Mouse (Mus musculus) layer of hippocampus, adult 11-12 months (tissue): ENCODE measurements around the gene H2al1b.
"Not testable (repeated sequence)": the region's sequence is repeated elsewhere in the genome, so short reads cannot be mapped to it uniquely, and the experiment has no call there.

Experiments
- DNase-seq: peaks from one replicate; pipeline ENCODE4 v3.0.0; 2022; ENCODE audit warnings: low spot score

H2al1b gene

DNA sequence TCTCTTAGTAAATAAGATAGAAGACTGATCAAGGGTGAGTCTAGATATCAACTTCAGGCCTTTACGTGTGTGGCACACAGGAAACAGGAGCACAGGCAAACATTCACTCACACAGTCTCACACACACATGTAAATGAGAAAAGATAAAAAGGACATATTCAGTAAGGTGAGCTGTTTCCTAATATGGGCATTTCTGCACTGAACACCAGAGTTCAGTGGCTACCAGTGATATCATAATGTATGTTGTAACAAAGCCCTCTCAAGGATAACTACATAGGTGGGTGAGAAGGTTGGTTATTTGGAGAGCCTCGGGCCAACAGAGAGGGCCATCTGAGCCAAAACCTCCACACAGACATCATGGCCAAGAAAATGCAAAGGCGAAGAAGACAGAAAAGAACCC is at the start of gene H2al1b:
H2al1b (plus strand) TSS at position 301 of the 400 bp plus-strand sequence.
- not testable (repeated sequence) for DNase-seq

DNA sequence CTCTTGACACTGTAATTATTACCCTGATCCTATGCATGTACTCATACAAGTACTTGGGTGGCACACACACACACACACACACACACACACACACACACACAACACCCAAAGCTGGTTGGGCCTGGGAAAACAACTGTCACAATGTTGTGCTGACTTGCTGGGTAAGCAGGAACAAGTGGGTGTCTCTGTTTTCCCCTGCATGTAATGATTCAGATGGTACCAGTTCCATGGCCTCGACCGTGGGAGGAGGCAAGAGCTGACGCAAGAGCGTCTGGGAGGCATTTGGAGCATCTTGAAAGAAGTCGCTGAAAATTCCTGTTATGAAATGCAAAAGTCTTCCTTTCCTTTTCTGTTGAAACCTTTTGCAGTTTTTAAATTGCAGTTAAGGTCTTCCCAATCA is 48.2 kb upstream of the H2al1b start:
- peak; percentile 28 for DNase-seq

GRCm38 (mm10) chrX:11254521-11255207 is 47.6 kb upstream of the H2al1b start:
- DNase-seq: no peak

DNA sequence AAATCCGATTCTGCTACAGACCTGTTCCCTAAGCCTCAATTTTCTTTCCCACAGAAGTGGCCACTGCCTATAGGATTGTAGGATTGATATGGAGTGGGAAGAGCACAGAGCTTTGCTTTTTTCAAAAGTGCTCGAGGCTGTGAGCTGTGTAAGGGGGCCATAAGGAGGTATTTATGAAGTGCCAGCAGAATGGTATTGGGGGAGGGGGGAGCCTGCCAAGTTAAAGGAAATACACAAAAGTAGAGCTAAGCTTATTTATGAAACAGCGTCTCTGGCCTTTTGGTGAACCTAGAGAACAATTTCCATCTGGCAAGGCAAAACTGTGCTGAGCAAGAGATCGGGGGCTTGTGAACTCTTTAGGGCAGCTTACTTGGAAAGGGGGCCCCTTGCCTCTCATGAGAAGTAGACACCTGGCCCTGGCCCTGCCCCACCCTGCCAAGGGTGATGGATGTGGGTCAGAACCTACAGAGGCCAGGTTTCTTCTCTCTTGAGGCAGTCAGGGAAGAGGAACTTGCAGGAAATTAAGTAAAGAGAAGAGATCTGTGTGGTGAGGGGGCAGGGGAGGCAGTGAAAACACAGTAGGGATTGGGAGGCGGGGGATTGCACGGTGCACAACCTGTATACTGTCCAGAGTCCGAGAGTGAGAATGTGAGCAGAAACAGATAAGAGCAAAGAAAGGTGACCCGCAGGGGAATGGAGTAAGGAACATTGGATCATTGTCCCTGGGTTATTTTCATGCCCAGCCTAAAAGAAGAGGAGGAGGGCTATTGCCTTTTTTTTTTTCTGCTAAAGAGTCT is 46.5 kb upstream of the H2al1b start:
- DNase-seq: no peak

DNA sequence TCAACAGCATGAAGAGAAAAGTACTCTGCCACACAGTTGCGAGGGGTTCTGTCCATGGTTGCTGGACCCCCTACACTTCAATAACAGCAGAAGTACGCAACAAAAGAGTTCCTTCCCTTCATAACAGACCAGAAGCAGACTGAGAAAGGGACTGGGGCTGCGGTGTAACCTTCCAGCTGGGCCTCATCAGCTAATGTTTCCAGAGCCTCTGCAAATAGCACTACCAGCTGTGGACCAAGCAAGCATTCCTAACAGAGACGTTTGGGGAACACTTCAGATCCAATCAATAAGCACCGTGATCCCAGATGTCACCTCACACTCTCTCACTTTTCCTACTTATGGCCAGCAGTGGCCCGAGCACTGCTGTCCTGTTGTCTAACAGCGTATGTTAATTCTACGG is 37.3 kb upstream of the H2al1b start:
- no peak for DNase-seq

DNA sequence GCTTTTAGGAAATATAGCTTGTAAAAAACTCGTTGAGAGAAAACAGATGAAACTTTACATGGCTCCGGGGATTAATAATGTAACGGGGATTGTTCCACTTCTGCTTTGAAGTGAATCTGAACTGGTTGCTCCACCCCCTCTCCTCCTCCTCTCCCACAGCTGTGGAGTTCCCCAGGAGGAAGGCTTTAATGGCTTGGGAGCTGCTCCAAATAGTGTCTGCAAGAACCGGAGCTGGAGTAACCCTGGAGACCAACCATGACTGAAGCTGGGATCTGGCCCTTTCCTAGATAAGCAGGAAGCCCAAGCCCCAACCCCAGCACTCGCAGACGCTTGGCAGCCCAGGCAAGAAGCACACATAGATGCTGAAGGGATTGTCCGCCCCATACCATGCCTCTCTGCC is 34.4 kb upstream of the H2al1b start:
- DNase-seq: no peak

DNA sequence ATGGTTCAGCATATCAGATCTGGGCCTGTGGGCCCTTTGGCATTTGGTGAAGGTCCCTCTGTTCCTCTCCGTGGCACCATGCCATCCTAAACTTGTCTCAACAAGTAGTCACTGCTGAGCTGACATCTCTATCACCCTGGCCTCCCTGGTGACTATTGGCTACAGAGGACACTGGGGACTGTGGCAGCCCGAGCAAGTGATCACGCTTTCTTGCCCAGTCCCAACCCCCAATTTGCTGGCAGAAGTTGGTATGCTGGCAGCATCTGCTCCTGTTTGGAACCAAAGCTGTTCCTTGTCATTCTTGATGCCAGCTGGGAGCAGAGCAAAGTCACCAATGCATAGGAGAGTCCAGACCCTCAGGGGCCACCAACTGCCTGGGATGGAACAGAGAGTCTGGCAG is 33.2 kb upstream of the H2al1b start:
- DNase-seq: peak; percentile 23

- DNase-seq: no peak
Measured at GRCm38 (mm10) chrX:11273190-11273589, 29.0 kb upstream of the H2al1b start.

GRCm38 (mm10) chrX:11277083-11277482 is 25.1 kb upstream of the H2al1b start:
- no peak for DNase-seq

- no peak for DNase-seq
Measured at GRCm38 (mm10) chrX:11280741-11281140, 21.5 kb upstream of the H2al1b start.

DNA sequence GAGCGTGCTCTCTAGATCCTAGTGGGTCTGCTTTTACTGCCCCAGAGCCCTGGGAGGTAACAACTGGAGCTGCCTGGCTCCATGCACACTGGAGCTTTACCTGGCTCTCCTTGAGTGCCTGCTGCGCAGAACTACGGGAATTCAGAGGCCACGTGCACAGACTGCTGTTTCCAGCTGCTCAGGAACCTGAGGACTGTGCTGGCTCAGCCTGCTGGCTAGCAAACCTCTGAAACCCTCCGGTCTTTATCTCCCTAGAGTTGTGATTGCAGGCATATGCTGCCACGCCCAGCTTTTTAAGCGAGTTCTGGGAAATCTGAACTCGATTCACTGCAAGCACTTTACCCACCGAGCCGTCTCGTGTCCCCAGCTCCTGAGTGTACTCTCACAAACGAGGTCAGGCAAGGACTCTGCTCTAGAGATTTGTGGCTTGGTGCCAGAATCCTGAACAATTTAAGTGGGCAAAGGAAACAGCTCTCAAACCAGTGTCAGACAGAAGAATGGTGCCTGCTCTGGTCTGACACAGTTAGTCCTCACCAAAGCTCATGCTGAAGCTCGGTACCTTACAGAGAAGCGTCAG is 13.8 kb upstream of the H2al1b start:
- no peak for DNase-seq

- no peak for DNase-seq
Measured at GRCm38 (mm10) chrX:11289244-11289643, 13.0 kb upstream of the H2al1b start.

- DNase-seq: not testable (repeated sequence)
Measured at GRCm38 (mm10) chrX:11298957-11299356, 3.3 kb upstream of the H2al1b start, which contains the start of gene H2al1a. Gene H2al1a, plus strand, starts transcription at chrX:11299257.

DNA sequence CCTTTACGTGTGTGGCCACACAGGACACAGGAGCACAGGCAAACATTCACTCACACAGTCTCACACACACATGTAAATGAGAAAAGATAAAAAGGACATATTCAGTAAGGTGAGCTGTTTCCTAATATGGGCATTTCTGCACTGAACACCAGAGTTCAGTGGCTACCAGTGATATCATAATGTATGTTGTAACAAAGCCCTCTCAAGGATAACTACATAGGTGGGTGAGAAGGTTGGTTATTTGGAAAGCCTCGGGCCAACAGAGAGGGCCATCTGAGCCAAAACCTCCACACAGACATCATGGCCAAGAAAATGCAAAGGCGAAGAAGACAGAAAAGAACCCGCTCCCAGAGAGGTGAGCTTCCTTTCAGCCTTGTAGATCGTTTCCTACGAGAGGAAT is 3.1 kb downstream of the H2al1b start, which contains the start of gene H2al1c:
H2al1c (plus strand) TSS at position 301 of the 400 bp plus-strand sequence.
- not testable (repeated sequence) for DNase-seq

DNA sequence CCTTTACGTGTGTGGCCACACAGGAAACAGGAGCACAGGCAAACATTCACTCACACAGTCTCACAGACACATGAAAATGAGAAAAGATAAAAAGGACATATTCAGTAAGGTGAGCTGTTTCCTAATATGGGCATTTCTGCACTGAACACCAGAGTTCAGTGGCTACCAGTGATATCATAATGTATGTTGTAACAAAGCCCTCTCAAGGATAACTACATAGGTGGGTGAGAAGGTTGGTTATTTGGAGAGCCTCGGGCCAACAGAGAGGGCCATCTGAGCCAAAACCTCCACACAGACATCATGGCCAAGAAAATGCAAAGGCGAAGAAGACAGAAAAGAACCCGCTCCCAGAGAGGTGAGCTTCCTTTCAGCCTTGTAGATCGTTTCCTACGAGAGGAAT is 6.3 kb downstream of the H2al1b start, which contains the start of gene H2al1d:
H2al1d (plus strand) TSS at position 301 of the 400 bp plus-strand sequence.
- not testable (repeated sequence) for DNase-seq

DNA sequence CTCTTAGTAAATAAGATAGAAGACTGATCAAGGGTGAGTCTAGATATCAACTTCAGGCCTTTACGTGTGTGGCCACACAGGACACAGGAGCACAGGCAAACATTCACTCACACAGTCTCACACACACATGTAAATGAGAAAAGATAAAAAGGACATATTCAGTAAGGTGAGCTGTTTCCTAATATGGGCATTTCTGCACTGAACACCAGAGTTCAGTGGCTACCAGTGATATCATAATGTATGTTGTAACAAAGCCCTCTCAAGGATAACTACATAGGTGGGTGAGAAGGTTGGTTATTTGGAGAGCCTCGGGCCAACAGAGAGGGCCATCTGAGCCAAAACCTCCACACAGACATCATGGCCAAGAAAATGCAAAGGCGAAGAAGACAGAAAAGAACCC is 9.4 kb downstream of the H2al1b start, which contains the start of gene H2al1e:
H2al1e (plus strand) TSS at position 301 of the 400 bp plus-strand sequence.
- not testable (repeated sequence) for DNase-seq

- not testable (repeated sequence) for DNase-seq
Measured at GRCm38 (mm10) chrX:11314858-11315257, 12.6 kb downstream of the H2al1b start, which contains the start of gene H2al1f. Gene H2al1f, plus strand, starts transcription at chrX:11315158.

- not testable (repeated sequence) for DNase-seq
Measured at GRCm38 (mm10) chrX:11317956-11318355, 15.7 kb downstream of the H2al1b start, which contains the start of gene H2al1g. Gene H2al1g, plus strand, starts transcription at chrX:11318256.

GRCm38 (mm10) chrX:11321192-11321591 is 19.0 kb downstream of the H2al1b start, which contains the start of gene H2al1h:
Gene H2al1h, plus strand, starts transcription at chrX:11321492.
- not testable (repeated sequence) for DNase-seq

DNA sequence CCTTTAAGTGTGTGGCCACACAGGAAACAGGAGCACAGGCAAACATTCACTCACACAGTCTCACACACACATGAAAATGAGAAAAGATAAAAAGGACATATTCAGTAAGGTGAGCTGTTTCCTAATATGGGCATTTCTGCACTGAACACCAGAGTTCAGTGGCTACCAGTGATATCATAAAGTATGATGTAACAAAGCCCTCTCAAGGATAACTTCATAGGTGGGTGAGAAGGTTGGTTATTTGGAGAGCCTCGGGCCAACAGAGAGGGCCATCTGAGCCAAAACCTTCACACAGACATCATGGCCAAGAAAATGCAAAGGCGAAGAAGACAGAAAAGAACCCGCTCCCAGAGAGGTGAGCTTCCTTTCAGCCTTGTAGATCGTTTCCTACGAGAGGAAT is 22.1 kb downstream of the H2al1b start, which contains the start of gene H2al1i:
H2al1i (plus strand) TSS at position 301 of the 400 bp plus-strand sequence.
- not testable (repeated sequence) for DNase-seq

DNA sequence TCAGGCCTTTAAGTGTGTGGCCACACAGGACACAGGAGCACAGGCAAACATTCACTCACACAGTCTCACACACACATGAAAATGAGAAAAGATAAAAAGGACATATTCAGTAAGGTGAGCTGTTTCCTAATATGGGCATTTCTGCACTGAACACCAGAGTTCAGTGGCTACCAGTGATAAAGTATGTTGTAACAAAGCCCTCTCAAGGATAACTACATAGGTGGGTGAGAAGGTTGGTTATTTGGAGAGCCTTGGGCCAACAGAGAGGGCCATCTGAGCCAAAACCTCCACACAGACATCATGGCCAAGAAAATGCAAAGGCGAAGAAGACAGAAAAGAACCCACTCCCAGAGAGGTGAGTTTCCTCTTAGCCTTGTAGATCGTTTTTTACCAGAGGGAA is 25.3 kb downstream of the H2al1b start, which contains the start of gene H2al1j:
H2al1j (plus strand) TSS at position 301 of the 400 bp plus-strand sequence.
- DNase-seq: not testable (repeated sequence)

- DNase-seq: no peak
Measured at GRCm38 (mm10) chrX:11345762-11346161, 43.5 kb downstream of the H2al1b start.
